Mouse (Mus musculus): ENCODE measurements around the gene Trappc2l. TPM values are rescaled to one million over a fixed set of nuclear protein-coding genes. Genes with fewer than 3 reads are reported as not detected.
"Not testable (repeated sequence)": the region's sequence is repeated elsewhere in the genome, so short reads cannot be mapped to it uniquely, and the experiment has no call there.

Gene Trappc2l
- polyA plus RNA-seq, 1 experiment from 2014 or later, result 43.7 TPM

DNA sequence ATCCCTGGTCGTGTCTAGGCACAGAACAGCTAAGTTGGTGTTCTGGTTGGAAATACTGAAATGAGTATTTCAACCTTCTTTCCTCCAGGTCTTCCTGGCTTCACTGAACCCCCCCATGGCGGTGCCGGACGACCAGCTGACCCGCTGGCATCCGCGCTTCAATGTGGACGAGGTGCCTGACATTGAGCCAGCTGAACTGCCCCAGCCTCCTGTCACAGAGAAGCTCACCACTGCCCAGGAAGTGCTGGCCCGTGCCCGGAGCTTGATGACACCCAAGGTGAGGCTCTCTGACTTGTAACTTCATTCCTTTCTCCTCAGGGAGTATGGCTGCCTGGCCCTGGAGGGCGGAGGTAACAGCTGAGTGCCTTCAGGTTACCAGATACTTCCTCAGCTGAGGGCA is 40.3 kb upstream of the Trappc2l start:
- no peaks in the 10 kb centered on the region for H3K9me3 ChIP-seq (ENCODE audit: control insufficient read depth, low read length)
- H3K4me2 ChIP-seq, result no peak overlapping the region
- H3K36me3 ChIP-seq (ENCODE audit: control insufficient read depth, insufficient read depth, low read length), result peaks cover 26% of the 10 kb centered on the region
- no peak for DNase-seq (ENCODE audit: low spot score, missing footprints)
- peaks cover 38% of the 10 kb centered on the region for H3K4me1 ChIP-seq (ENCODE audit: control insufficient read depth, insufficient read depth, low read length)
- no peak overlapping the region for H3K9ac ChIP-seq (ENCODE audit: low read length)
- H3K27me3 ChIP-seq (ENCODE audit: control insufficient read depth, insufficient read depth, low read length), result no peaks in the 10 kb centered on the region
- no peak overlapping the region for H3K4me3 ChIP-seq (ENCODE audit: low read depth, low read length)
- H3K27ac ChIP-seq (ENCODE audit: low read depth, low read length), result no peak overlapping the region
- ATAC-seq (ENCODE audit: low FRiP score), result no peak
- WGBS, result 93% methylated on average over 11 of the region's 11 CpGs

DNA sequence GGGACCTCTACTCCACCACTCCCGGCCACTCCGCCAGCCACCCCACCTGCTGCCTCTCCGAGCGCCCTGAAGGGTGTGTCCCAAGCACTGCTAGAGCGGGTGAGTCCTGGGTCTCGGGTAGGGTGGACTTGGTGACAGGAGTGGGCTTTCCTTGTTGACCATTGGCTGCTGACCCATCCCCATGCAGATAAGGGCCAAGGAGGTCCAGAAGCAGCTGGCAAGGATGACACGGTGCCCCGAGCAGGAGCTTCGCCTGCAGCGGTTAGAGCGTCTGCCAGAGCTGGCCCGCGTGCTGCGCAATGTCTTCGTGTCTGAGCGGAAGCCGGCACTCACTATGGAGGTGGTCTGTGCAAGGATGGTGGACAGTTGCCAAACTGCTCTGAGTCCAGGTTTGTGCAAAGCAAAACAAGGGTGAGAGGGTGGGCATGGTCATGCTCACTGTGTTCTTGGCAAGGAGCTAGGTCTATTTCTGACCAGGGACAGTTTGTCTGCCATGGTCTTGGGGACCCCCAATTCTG is 39.6 kb upstream of the Trappc2l start:
- no peak overlapping the region for H3K9ac ChIP-seq (ENCODE audit: low read length)
- H3K9me3 ChIP-seq (ENCODE audit: control insufficient read depth, low read length), result no peaks in the 10 kb centered on the region
- H3K36me3 ChIP-seq (ENCODE audit: control insufficient read depth, insufficient read depth, low read length), result peaks cover 26% of the 10 kb centered on the region
- WGBS, result 96% methylated on average over 17 of the region's 17 CpGs
- peaks cover 38% of the 10 kb centered on the region for H3K4me1 ChIP-seq (ENCODE audit: control insufficient read depth, insufficient read depth, low read length)
- DNase-seq (ENCODE audit: low spot score, missing footprints) (no peak), ATAC-seq (ENCODE audit: low FRiP score) (no peak)
- no peak overlapping the region for H3K27ac ChIP-seq (ENCODE audit: low read depth, low read length)
- no peak overlapping the region for H3K4me3 ChIP-seq (ENCODE audit: low read depth, low read length)
- no peaks in the 10 kb centered on the region for H3K27me3 ChIP-seq (ENCODE audit: control insufficient read depth, insufficient read depth, low read length)
- no peak overlapping the region for H3K4me2 ChIP-seq

- 90% methylated on average over 3 of the region's 3 CpGs for WGBS
- peaks cover 26% of the 10 kb centered on the region for H3K36me3 ChIP-seq (ENCODE audit: control insufficient read depth, insufficient read depth, low read length)
These were observed 38.7 kb upstream of the Trappc2l start for GRCm38 (mm10) chr8:122572751-122573150.

DNA sequence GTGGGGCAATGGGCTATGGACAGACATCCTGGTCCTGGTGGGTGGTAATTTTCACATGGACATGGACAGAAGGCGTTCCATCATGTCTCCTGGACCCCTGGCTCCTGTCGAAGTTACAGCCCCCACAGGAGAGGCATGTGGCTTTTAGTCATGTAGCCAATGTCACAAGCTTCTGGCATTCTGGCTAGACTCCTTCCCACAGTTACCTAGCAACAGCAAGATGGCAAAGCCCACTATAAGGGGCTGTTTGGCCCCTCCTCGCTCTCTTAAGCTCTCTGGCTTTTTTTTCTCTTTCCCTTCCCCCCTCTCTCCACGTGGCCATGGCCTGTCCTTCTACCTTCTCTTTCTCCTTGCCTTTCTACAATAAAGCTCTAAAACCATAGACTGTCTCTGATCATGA is 38.3 kb upstream of the Trappc2l start:
- H3K4me3 ChIP-seq (ENCODE audit: low read depth, low read length); H3K27me3 ChIP-seq (ENCODE audit: control insufficient read depth, insufficient read depth, low read length); ATAC-seq (ENCODE audit: low FRiP score); H3K9ac ChIP-seq (ENCODE audit: low read length); DNase-seq (ENCODE audit: low spot score, missing footprints); H3K9me3 ChIP-seq (ENCODE audit: control insufficient read depth, low read length); H3K4me2 ChIP-seq: not testable (repeated sequence)
- H3K4me1 ChIP-seq (ENCODE audit: control insufficient read depth, insufficient read depth, low read length), result peaks cover 35% of the 10 kb centered on the region
- H3K36me3 ChIP-seq (ENCODE audit: control insufficient read depth, insufficient read depth, low read length), result peaks cover 26% of the 10 kb centered on the region
- H3K27ac ChIP-seq (ENCODE audit: low read depth, low read length), result 0 out of 2 replicates have a peak overlapping the region, but pooled peaks have one; percentile 25
- WGBS, result 31% methylated on average over 4 of the region's 4 CpGs

More at GRCm38 (mm10) chr8:122572751-122573150, 38.7 kb upstream of the Trappc2l start:
- no peak overlapping the region for H3K4me2 ChIP-seq
- no peak for ATAC-seq (ENCODE audit: low FRiP score)
- H3K4me1 ChIP-seq (ENCODE audit: control insufficient read depth, insufficient read depth, low read length), result peaks cover 35% of the 10 kb centered on the region
- no peaks in the 10 kb centered on the region for H3K9me3 ChIP-seq (ENCODE audit: control insufficient read depth, low read length)
- H3K27me3 ChIP-seq (ENCODE audit: control insufficient read depth, insufficient read depth, low read length), result no peaks in the 10 kb centered on the region
- no peak overlapping the region for H3K27ac ChIP-seq (ENCODE audit: low read depth, low read length)
- DNase-seq (ENCODE audit: low spot score, missing footprints), result no peak
- H3K9ac ChIP-seq (ENCODE audit: low read length), result no peak overlapping the region
- H3K4me3 ChIP-seq (ENCODE audit: low read depth, low read length), result no peak overlapping the region

- no peak overlapping the region for H3K4me3 ChIP-seq (ENCODE audit: low read depth, low read length)
- peaks cover 26% of the 10 kb centered on the region for H3K36me3 ChIP-seq (ENCODE audit: control insufficient read depth, insufficient read depth, low read length)
- H3K27me3 ChIP-seq (ENCODE audit: control insufficient read depth, insufficient read depth, low read length), result no peaks in the 10 kb centered on the region
- no peaks in the 10 kb centered on the region for H3K9me3 ChIP-seq (ENCODE audit: control insufficient read depth, low read length)
- ATAC-seq (ENCODE audit: low FRiP score), result no peak
- DNase-seq (ENCODE audit: low spot score, missing footprints), result peak; percentile 83
- 54% methylated on average over 9 of the region's 9 CpGs for WGBS
- H3K4me1 ChIP-seq (ENCODE audit: control insufficient read depth, insufficient read depth, low read length), result peaks cover 35% of the 10 kb centered on the region
- H3K27ac ChIP-seq (ENCODE audit: low read depth, low read length), result 0 out of 2 replicates have a peak overlapping the region, but pooled peaks have one; percentile 25
- no peak overlapping the region for H3K9ac ChIP-seq (ENCODE audit: low read length)
- H3K4me2 ChIP-seq, result no peak overlapping the region
These were observed 37.9 kb upstream of the Trappc2l start for GRCm38 (mm10) chr8:122573577-122573976.

- H3K27me3 ChIP-seq (ENCODE audit: control insufficient read depth, insufficient read depth, low read length), result no peaks in the 10 kb centered on the region
These were observed 37.2 kb upstream of the Trappc2l start for GRCm38 (mm10) chr8:122574264-122574663.

DNA sequence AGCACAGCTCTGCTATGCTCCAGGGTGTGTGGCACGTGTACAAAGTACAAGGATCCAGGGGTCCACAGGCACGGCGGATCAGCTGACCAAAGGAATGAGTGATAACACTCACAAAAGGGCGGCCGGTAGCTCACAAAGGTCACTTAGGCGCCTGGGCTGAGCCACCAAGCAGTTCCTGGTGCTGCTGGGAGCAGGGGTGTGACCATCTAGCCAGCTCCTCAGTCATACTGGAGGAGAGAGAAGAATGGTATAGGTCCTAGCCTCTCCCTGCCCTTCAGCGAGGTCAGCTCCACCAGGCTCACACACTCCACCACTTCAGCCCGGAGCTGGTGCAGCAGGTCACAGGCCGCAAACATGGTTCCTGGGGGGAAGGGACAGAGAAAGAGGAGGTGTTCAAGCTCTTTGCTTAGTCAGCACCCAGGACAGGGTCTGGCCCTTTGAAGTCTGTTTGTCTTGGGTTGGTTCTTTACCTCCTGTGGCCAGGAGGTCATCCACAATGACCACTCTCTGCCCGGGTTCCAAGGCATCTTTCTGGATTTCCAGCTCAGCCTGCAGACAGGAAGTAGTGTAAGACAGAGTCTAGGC is 36.7 kb upstream of the Trappc2l start:
- DNase-seq (ENCODE audit: low spot score, missing footprints) (peak; percentile 82), ATAC-seq (ENCODE audit: low FRiP score) (no peak)
- Histone ChIP-seq H3K27ac (ENCODE audit: low read depth, low read length) (no peak overlapping the region), H3K4me2 (no peak overlapping the region; the same call in 1 of the 2 replicates), H3K9ac (ENCODE audit: low read length) (no peak overlapping the region), H3K9me3 (ENCODE audit: control insufficient read depth, low read length) (no peaks in the 10 kb centered on the region), H3K27me3 (ENCODE audit: control insufficient read depth, insufficient read depth, low read length) (no peaks in the 10 kb centered on the region), H3K4me3 (ENCODE audit: low read depth, low read length) (no peak overlapping the region), H3K36me3 (ENCODE audit: control insufficient read depth, insufficient read depth, low read length) (peaks cover 22% of the 10 kb centered on the region), H3K4me1 (ENCODE audit: control insufficient read depth, insufficient read depth, low read length) (peaks cover 23% of the 10 kb centered on the region)
- 51% methylated on average over 10 of the region's 10 CpGs for WGBS

More at GRCm38 (mm10) chr8:122574264-122574663, 37.2 kb upstream of the Trappc2l start:
- Histone ChIP-seq H3K27ac (ENCODE audit: low read depth, low read length) (no peak overlapping the region), H3K9ac (ENCODE audit: low read length) (no peak overlapping the region), H3K36me3 (ENCODE audit: control insufficient read depth, insufficient read depth, low read length) (peaks cover 26% of the 10 kb centered on the region), H3K9me3 (ENCODE audit: control insufficient read depth, low read length) (no peaks in the 10 kb centered on the region), H3K4me1 (ENCODE audit: control insufficient read depth, insufficient read depth, low read length) (peaks cover 28% of the 10 kb centered on the region), H3K4me2 (no peak overlapping the region), H3K4me3 (ENCODE audit: low read depth, low read length) (no peak overlapping the region)
- 71% methylated on average over 3 of the region's 3 CpGs for WGBS
- ATAC-seq (ENCODE audit: low FRiP score) (no peak), DNase-seq (ENCODE audit: low spot score, missing footprints) (no peak)

DNA sequence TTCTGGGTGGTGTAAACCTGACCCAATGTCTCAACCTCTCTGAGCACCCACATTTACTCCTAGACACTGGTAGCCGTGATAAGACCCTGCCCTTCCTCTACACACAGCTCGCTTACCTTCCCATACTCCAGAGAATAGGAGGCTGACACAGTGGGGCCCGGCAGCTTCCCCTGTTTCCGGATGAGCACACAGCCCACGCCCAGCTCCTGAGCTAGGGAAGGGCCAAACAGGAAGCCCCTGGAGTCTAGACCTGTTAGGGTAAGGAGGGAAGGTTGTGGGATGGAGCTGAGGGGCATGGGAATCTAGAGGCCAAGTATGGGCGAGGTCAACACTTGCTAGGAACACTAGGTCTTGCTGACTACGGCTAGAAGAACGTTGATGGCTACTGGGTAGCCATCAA is 36.2 kb upstream of the Trappc2l start:
- WGBS, result 75% methylated on average over 8 of the region's 8 CpGs
- no peak for DNase-seq (ENCODE audit: low spot score, missing footprints)
- Histone ChIP-seq H3K27me3 (ENCODE audit: control insufficient read depth, insufficient read depth, low read length) (no peaks in the 10 kb centered on the region), H3K9me3 (ENCODE audit: control insufficient read depth, low read length) (no peaks in the 10 kb centered on the region), H3K27ac (ENCODE audit: low read depth, low read length) (no peak overlapping the region), H3K4me2 (peak overlapping the region; percentile 2; the same call in 1 of the 2 replicates), H3K4me1 (ENCODE audit: control insufficient read depth, insufficient read depth, low read length) (peaks cover 22% of the 10 kb centered on the region), H3K36me3 (ENCODE audit: control insufficient read depth, insufficient read depth, low read length) (peaks cover 17% of the 10 kb centered on the region), H3K4me3 (ENCODE audit: low read depth, low read length) (no peak overlapping the region), H3K9ac (ENCODE audit: low read length) (no peak overlapping the region)
- ATAC-seq (ENCODE audit: low FRiP score), result no peak

- H3K36me3 ChIP-seq (ENCODE audit: control insufficient read depth, insufficient read depth, low read length), result peaks cover 16% of the 10 kb centered on the region
- peak; percentile 97 for DNase-seq (ENCODE audit: low spot score, missing footprints)
- 20% methylated on average over 21 of the region's 21 CpGs for whole genome bisulfite sequencing
- no peak overlapping the region for H3K27ac ChIP-seq (ENCODE audit: low read depth, low read length)
- peak overlapping the region; percentile 66 for H3K4me3 ChIP-seq (ENCODE audit: low read depth, low read length)
- peaks cover 22% of the 10 kb centered on the region for H3K4me1 ChIP-seq (ENCODE audit: control insufficient read depth, insufficient read depth, low read length)
- peak; percentile 6; the same call in 1 of the 2 replicates for ATAC-seq (ENCODE audit: low FRiP score)
- peak overlapping the region; percentile 86 for H3K9ac ChIP-seq (ENCODE audit: low read length)
- H3K4me2 ChIP-seq, result peak overlapping the region; percentile 84
- H3K9me3 ChIP-seq (ENCODE audit: control insufficient read depth, low read length), result no peaks in the 10 kb centered on the region
- no peaks in the 10 kb centered on the region for H3K27me3 ChIP-seq (ENCODE audit: control insufficient read depth, insufficient read depth, low read length)
These were observed 35.4 kb upstream of the Trappc2l start for GRCm38 (mm10) chr8:122575735-122576647.

Data from midbrain, embryonic 11.5 days (tissue).